ENCODE assay signal across 9 mouse cellular contexts in genomic region chr9:117039941-117040453, GRCm38 (mm10).
DNase-seq lines count a peak whose midpoint lies in the region; ATAC-seq and TF ChIP-seq lines count a peak whose summit lies in the region.
"Had no signal": no experiment of that assay in that cellular context is flagged by ENCODE, and none has a peak within 500 bp of the region (broad histone marks: within the 10 kb centered on the region; RNA-seq: fewer than 3 reads in every experiment).

No protein-coding gene starts in this region.

- no peak overlapping the region for H3K4me2 ChIP-seq in lung, embryonic 14.5 days

- peak overlapping the region; percentile 7; the same call in 1 of the 2 replicates for H3K27ac ChIP-seq in kidney, adult 2 months (ENCODE audit: insufficient read depth, low read depth, low read length)
- peak overlapping the region; percentile 61; the same call in 1 of the 2 replicates for H3K27ac ChIP-seq in lung, embryonic 14.5 days (ENCODE audit: low read depth)

- ATAC-seq in lung, embryonic 14.5 days (ENCODE audit: insufficient read depth): peak; percentile 47
- ATAC-seq in granulocyte monocyte progenitor cell, adult 5-6 weeks (replicated peaks; ENCODE audit: poor library complexity, severe bottlenecking): no peak

- peak; percentile 49 for DNase-seq in kidney, adult 2 months
- no peak for DNase-seq in kidney, adult 18-20 months
- DNase-seq in adrenal gland, postnatal 10 days: peak; percentile 78
- peak; percentile 68 for DNase-seq in heart, adult 8-10 months (ENCODE audit: low spot score)
- DNase-seq in lung, embryonic 14.5 days: peak; percentile 65
- DNase-seq in right cerebral cortex, postnatal 14 days: no peak
- DNase-seq in frontal cortex, postnatal 14 days (ENCODE audit: low spot score in 2 of 2): no peak

- H3K9ac ChIP-seq in lung, embryonic 14.5 days: no peak overlapping the region

- no peak for TF ChIP-seq CTCF in kidney, adult 2 months (conservative IDR thresholded peaks at IDR 0.05; ENCODE audit: insufficient read depth, insufficient read length, low read depth, low read length)
- no peak for TF ChIP-seq CTCF in lung, embryonic 14.5 days (IDR thresholded peaks at IDR 0.05; ENCODE audit: low read depth)

- no peak for TF ChIP-seq POLR2A in kidney, adult 2 months (IDR thresholded peaks at IDR 0.05; ENCODE audit: low read depth, low read length)

- H3K4me3 ChIP-seq in kidney, adult 2 months (ENCODE audit: insufficient read depth, low read depth, low read length): no peak overlapping the region
- H3K4me3 ChIP-seq in lung, embryonic 14.5 days (ENCODE audit: low read depth, low read length): no peak overlapping the region
- H3K4me3 ChIP-seq: erythroblast, embryonic 14.5 days had no signal

- peaks cover 3% of the 10 kb centered on the region for H3K4me1 ChIP-seq in kidney, adult 2 months (ENCODE audit: control insufficient read depth, insufficient read depth, low read length)
- 0 out of 2 replicates have a peak, but pooled peaks cover 6% of the 10 kb centered on the region for H3K4me1 ChIP-seq in lung, embryonic 14.5 days (ENCODE audit: insufficient read depth)

- no peaks in the 10 kb centered on the region for H3K36me3 ChIP-seq in kidney, adult 2 months (ENCODE audit: control insufficient read depth, insufficient read depth, low read length)
- H3K36me3 ChIP-seq in lung, embryonic 14.5 days (ENCODE audit: insufficient read depth): 0 out of 2 replicates have a peak, but pooled peaks cover 2% of the 10 kb centered on the region

- H3K9me3 ChIP-seq in lung, embryonic 14.5 days (ENCODE audit: low read depth, low read length): no peaks in the 10 kb centered on the region

- H3K27me3 ChIP-seq in kidney, adult 2 months (replicated peaks; ENCODE audit: control insufficient read depth, insufficient read depth, low read length): no peaks in the 10 kb centered on the region
- no peaks in the 10 kb centered on the region for H3K27me3 ChIP-seq in lung, embryonic 14.5 days (ENCODE audit: insufficient read depth, low read length)

- 32% methylated on average over 6 of the region's 6 CpGs for WGBS in kidney, adult 2 months
- 41% methylated on average over 6 of the region's 6 CpGs for WGBS in lung, embryonic 14.5 days

Comparison
In these comparisons a context has a peak if more than half of its experiments do, and no peak if none do; other contexts are left out.
1. DNase-seq: peak in kidney, adult 2 months (single experiment), adrenal gland, postnatal 10 days (single experiment), heart, adult 8-10 months (single experiment) and lung, embryonic 14.5 days (single experiment); none in kidney, adult 18-20 months (single experiment), right cerebral cortex, postnatal 14 days (single experiment) and frontal cortex, postnatal 14 days (0 of 2).